8 mouse cellular contexts compared by ENCODE assay signal in genomic region chr7:78881607-78882468, GRCm38 (mm10). TPM values are rescaled to one million over a fixed set of nuclear protein-coding genes. Genes with fewer than 3 reads are reported as not detected.
DNase-seq lines count a peak whose midpoint lies in the region; ATAC-seq and TF ChIP-seq lines count a peak whose summit lies in the region.
"Had no signal": no experiment of that assay in that cellular context is flagged by ENCODE, and none has a peak within 500 bp of the region (broad histone marks: within the 10 kb centered on the region; RNA-seq: fewer than 3 reads in every experiment).

No protein-coding gene starts in this region.

- no peak overlapping the region for H3K27ac ChIP-seq in lung, embryonic 14.5 days (ENCODE audit: low read depth)
- no peak overlapping the region for H3K27ac ChIP-seq in embryonic facial prominence, embryonic 15.5 days (replicated peaks)
- H3K27ac ChIP-seq in intestine, embryonic 16.5 days (ENCODE audit: low read length) = no peak overlapping the region; the same call in 1 of the 2 replicates
- no peak overlapping the region for H3K27ac ChIP-seq in small intestine, adult 2 months (ENCODE audit: insufficient read depth, low read depth, low read length)
- H3K27ac ChIP-seq: liver, embryonic 15.5 days had no signal

- DNase-seq in lung, embryonic 14.5 days = no peak
- DNase-seq in lung, postnatal 14 days = no peak
- DNase-seq in urinary bladder, postnatal 25 days (ENCODE audit: low spot score) = no peak
- DNase-seq in adrenal gland, postnatal 25 days = no peak

- peak overlapping the region; percentile 19; the same call in 1 of the 2 replicates for H3K4me3 ChIP-seq in lung, embryonic 14.5 days (ENCODE audit: low read depth, low read length)
- peak overlapping the region; percentile 30 for H3K4me3 ChIP-seq in embryonic facial prominence, embryonic 15.5 days (replicated peaks)
- peak overlapping the region; percentile 24 for H3K4me3 ChIP-seq in intestine, embryonic 16.5 days (ENCODE audit: low read length)
- 0 out of 2 replicates have a peak overlapping the region, but pooled peaks have one; percentile 10 for H3K4me3 ChIP-seq in small intestine, adult 2 months (ENCODE audit: low read depth, low read length)
- H3K4me3 ChIP-seq: liver, embryonic 15.5 days had no signal

- TF ChIP-seq POLR2A in small intestine, adult 2 months (IDR thresholded peaks at IDR 0.05; ENCODE audit: low read depth, low read length) = no peak

- H3K36me3 ChIP-seq in lung, embryonic 14.5 days (ENCODE audit: insufficient read depth) = no peaks in the 10 kb centered on the region
- no peaks in the 10 kb centered on the region for H3K36me3 ChIP-seq in embryonic facial prominence, embryonic 15.5 days
- no peaks in the 10 kb centered on the region for H3K36me3 ChIP-seq in intestine, embryonic 16.5 days (ENCODE audit: control insufficient read depth, insufficient read depth, low read length)
- H3K36me3 ChIP-seq in small intestine, adult 2 months (ENCODE audit: control insufficient read depth, insufficient read depth, low read length) = no peaks in the 10 kb centered on the region
- H3K36me3 ChIP-seq: liver, embryonic 15.5 days had no signal

- H3K27me3 ChIP-seq in lung, embryonic 14.5 days (ENCODE audit: insufficient read depth, low read length) = peaks cover 39% of the 10 kb centered on the region
- peaks cover 47% of the 10 kb centered on the region for H3K27me3 ChIP-seq in embryonic facial prominence, embryonic 15.5 days
- H3K27me3 ChIP-seq in intestine, embryonic 16.5 days (replicated peaks; ENCODE audit: control insufficient read depth, insufficient read depth, low read length) = peaks cover 31% of the 10 kb centered on the region
- H3K27me3 ChIP-seq in small intestine, adult 2 months (ENCODE audit: control insufficient read depth, insufficient read depth, low read length) = peaks cover 21% of the 10 kb centered on the region

- H3K4me2 ChIP-seq in lung, embryonic 14.5 days = peak overlapping the region; percentile 51
- H3K4me2 ChIP-seq in embryonic facial prominence, embryonic 15.5 days (replicated peaks) = peak overlapping the region; percentile 48
- peak overlapping the region; percentile 45 for H3K4me2 ChIP-seq in intestine, embryonic 16.5 days (ENCODE audit: low read depth, low read length)
- H3K4me2 ChIP-seq: liver, embryonic 15.5 days had no signal

- WGBS in lung, embryonic 14.5 days = 13% methylated on average over 16 of the region's 16 CpGs
- 17% methylated on average over 16 of the region's 16 CpGs for WGBS in embryonic facial prominence, embryonic 15.5 days
- WGBS in intestine, embryonic 16.5 days = 16% methylated on average over 16 of the region's 16 CpGs
- WGBS in small intestine, adult 2 months = 13% methylated on average over 16 of the region's 16 CpGs

- no peaks in the 10 kb centered on the region for H3K9me3 ChIP-seq in lung, embryonic 14.5 days (ENCODE audit: low read depth, low read length)
- H3K9me3 ChIP-seq in embryonic facial prominence, embryonic 15.5 days (replicated peaks) = no peaks in the 10 kb centered on the region
- no peaks in the 10 kb centered on the region for H3K9me3 ChIP-seq in intestine, embryonic 16.5 days (ENCODE audit: control insufficient read depth, low read length)
- H3K9me3 ChIP-seq: liver, embryonic 15.5 days had no signal

- no peaks in the 10 kb centered on the region for H3K4me1 ChIP-seq in lung, embryonic 14.5 days (ENCODE audit: insufficient read depth)
- H3K4me1 ChIP-seq in embryonic facial prominence, embryonic 15.5 days = peaks cover 13% of the 10 kb centered on the region
- H3K4me1 ChIP-seq in intestine, embryonic 16.5 days (ENCODE audit: control insufficient read depth, insufficient read depth, low read length) = peaks cover 9% of the 10 kb centered on the region
- peaks cover 6% of the 10 kb centered on the region for H3K4me1 ChIP-seq in small intestine, adult 2 months (ENCODE audit: control insufficient read depth, insufficient read depth, insufficient read length, low read length)
- H3K4me1 ChIP-seq: liver, embryonic 15.5 days had no signal

- no peak overlapping the region for H3K9ac ChIP-seq in lung, embryonic 14.5 days
- no peak overlapping the region for H3K9ac ChIP-seq in embryonic facial prominence, embryonic 15.5 days
- H3K9ac ChIP-seq in intestine, embryonic 16.5 days (ENCODE audit: low read depth, low read length) = no peak overlapping the region
- H3K9ac ChIP-seq: liver, embryonic 15.5 days had no signal

- TF ChIP-seq CTCF in lung, embryonic 14.5 days (IDR thresholded peaks at IDR 0.05; ENCODE audit: low read depth) = no peak
- TF ChIP-seq CTCF in small intestine, adult 2 months (IDR thresholded peaks at IDR 0.05; ENCODE audit: extremely low read depth, insufficient read length, insufficient replicate concordance, low read depth, low read length) = no peak

- ATAC-seq in lung, embryonic 14.5 days (ENCODE audit: insufficient read depth) = no peak
- no peak for ATAC-seq in embryonic facial prominence, embryonic 15.5 days (ENCODE audit: insufficient number of reproducible peaks, low FRiP score, low TSS enrichment, low read depth)
- no peak for ATAC-seq in intestine, embryonic 16.5 days

RNA-seq across cellular contexts. Expression of gene Aen, which starts 13.8 kb away (rescaled TPM):
- 36.7 and 44.2 TPM in 2 replicates for polyA plus RNA-seq in lung, embryonic 14.5 days (2014; fragmentation: Nextera tagmentation; extraction: Ambion mirVana)
- 36.6 and 37.4 TPM in 2 replicates for polyA plus RNA-seq in embryonic facial prominence, embryonic 15.5 days (2015; fragmentation: Nextera tagmentation; extraction: Ambion mirVana)
- 29.9 and 33.5 TPM in 2 replicates for polyA plus RNA-seq in intestine, embryonic 16.5 days (2015; fragmentation: Nextera tagmentation; extraction: Ambion mirVana)
- polyA plus RNA-seq in small intestine, adult 2 months (2012; rRNA removed) = 7.7 and 8.7 TPM in 2 replicates
- 36.2 and 36.4 TPM in 2 replicates for total RNA-seq in adrenal gland, postnatal 25 days (2021)

RNA-seq across cellular contexts. Expression of gene Isg20, which starts 31.4 kb away (rescaled TPM):
- polyA plus RNA-seq in lung, embryonic 14.5 days (2014; fragmentation: Nextera tagmentation; extraction: Ambion mirVana) = 2.8 and 4.0 TPM in 2 replicates
- polyA plus RNA-seq in embryonic facial prominence, embryonic 15.5 days (2015; fragmentation: Nextera tagmentation; extraction: Ambion mirVana) = 6.1 and 6.5 TPM in 2 replicates
- polyA plus RNA-seq in intestine, embryonic 16.5 days (2015; fragmentation: Nextera tagmentation; extraction: Ambion mirVana) = 4.3 and 6.8 TPM in 2 replicates
- 22.3 and 23.8 TPM in 2 replicates for polyA plus RNA-seq in small intestine, adult 2 months (2012; rRNA removed)
- 4.9 and 5.4 TPM in 2 replicates for total RNA-seq in adrenal gland, postnatal 25 days (2021)

RNA-seq across cellular contexts. Expression of gene Det1, which starts 34.8 kb away (rescaled TPM):
- polyA plus RNA-seq in lung, embryonic 14.5 days (2014; fragmentation: Nextera tagmentation; extraction: Ambion mirVana) = 19.7 and 22.0 TPM in 2 replicates
- 16.5 and 18.1 TPM in 2 replicates for polyA plus RNA-seq in embryonic facial prominence, embryonic 15.5 days (2015; fragmentation: Nextera tagmentation; extraction: Ambion mirVana)
- polyA plus RNA-seq in intestine, embryonic 16.5 days (2015; fragmentation: Nextera tagmentation; extraction: Ambion mirVana) = 11.9 and 15.2 TPM in 2 replicates
- polyA plus RNA-seq in small intestine, adult 2 months (2012; rRNA removed) = 7.5 and 10.2 TPM in 2 replicates
- 17.1 and 17.8 TPM in 2 replicates for total RNA-seq in adrenal gland, postnatal 25 days (2021)
